Mouse (Mus musculus): ENCODE results near the gene 4931406P16Rik. TPM values are rescaled to one million over a fixed set of nuclear protein-coding genes. Genes with fewer than 3 reads are reported as not detected.
"Not testable (repeated sequence)": the region's sequence is repeated elsewhere in the genome, so short reads cannot be mapped to it uniquely, and the experiment has no call there.

The 4931406P16Rik gene
- polyA plus RNA-seq (2016; fragmentation: Nextera tagmentation; extraction: Ambion mirVana): 25.2 and 26.8 TPM in 2 replicates

GRCm38 (mm10) chr7:34313443-34313875 is at the start of gene 4931406P16Rik:
Gene 4931406P16Rik (minus strand): TSS chr7:34313551.
- no peaks in the 10 kb centered on the region for H3K9me3 ChIP-seq
- H3K27me3 ChIP-seq (ENCODE audit: insufficient read depth, poor library complexity, severe bottlenecking): no peaks in the 10 kb centered on the region
- peaks cover 8% of the 10 kb centered on the region for H3K4me1 ChIP-seq (replicated peaks)
- H3K4me3 ChIP-seq: peak within 1 kb of the TSS; percentile 95
- peak within 1 kb of the TSS; percentile 95 for H3K27ac ChIP-seq
- under 1% methylated on average over 41 of the region's 41 CpGs for WGBS
- DNase-seq (ENCODE audit: low spot score): peak; percentile 89
- H3K36me3 ChIP-seq: 0 out of 2 replicates have a peak, but pooled peaks cover 6% of the 10 kb centered on the region

- H3K27ac ChIP-seq: no peak overlapping the region
- WGBS: 95% methylated on average over 4 of the region's 4 CpGs
- DNase-seq (ENCODE audit: low spot score): no peak
- H3K4me3 ChIP-seq: no peak overlapping the region
- H3K9me3 ChIP-seq: no peaks in the 10 kb centered on the region
- H3K27me3 ChIP-seq (ENCODE audit: insufficient read depth, poor library complexity, severe bottlenecking): no peaks in the 10 kb centered on the region
- H3K4me1 ChIP-seq (replicated peaks): no peaks in the 10 kb centered on the region
- H3K36me3 ChIP-seq: peaks cover 90% of the 10 kb centered on the region
Measured at GRCm38 (mm10) chr7:34355629-34356028, 42.3 kb upstream of the 4931406P16Rik start.

DNA sequence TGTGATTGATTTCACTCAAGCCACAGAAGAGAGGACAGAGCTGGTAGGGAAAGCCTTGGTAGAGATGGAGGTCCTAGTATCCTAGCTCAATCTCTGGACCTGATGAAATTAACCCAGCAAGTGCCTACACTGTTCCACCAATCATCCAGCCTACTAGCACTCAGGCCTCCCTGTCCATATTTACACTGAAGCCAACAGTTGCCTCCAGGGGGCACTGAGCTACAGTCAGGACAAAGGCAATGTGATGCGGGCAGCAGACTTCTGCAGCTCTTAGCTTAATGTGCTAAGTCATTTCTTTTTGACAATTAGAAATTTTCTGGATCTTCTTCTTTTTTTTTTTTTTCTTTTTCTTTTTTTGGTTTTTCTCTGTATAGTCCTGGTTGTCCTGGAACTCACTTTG is 38.6 kb upstream of the 4931406P16Rik start:
- Histone ChIP-seq H3K9me3 (no peaks in the 10 kb centered on the region), H3K4me3 (no peak overlapping the region), H3K36me3 (peaks cover 98% of the 10 kb centered on the region), H3K4me1 (replicated peaks) (no peaks in the 10 kb centered on the region), H3K27me3 (ENCODE audit: insufficient read depth, poor library complexity, severe bottlenecking) (no peaks in the 10 kb centered on the region), H3K27ac (no peak overlapping the region)
- WGBS: 93% methylated on average over 1 of the region's 1 CpGs
- DNase-seq (ENCODE audit: low spot score): no peak

- Histone ChIP-seq H3K27ac (no peak overlapping the region), H3K36me3 (peaks cover 100% of the 10 kb centered on the region)
- WGBS: 95% methylated on average over 5 of the region's 5 CpGs
Measured at GRCm38 (mm10) chr7:34350166-34350565, 36.8 kb upstream of the 4931406P16Rik start.

DNA sequence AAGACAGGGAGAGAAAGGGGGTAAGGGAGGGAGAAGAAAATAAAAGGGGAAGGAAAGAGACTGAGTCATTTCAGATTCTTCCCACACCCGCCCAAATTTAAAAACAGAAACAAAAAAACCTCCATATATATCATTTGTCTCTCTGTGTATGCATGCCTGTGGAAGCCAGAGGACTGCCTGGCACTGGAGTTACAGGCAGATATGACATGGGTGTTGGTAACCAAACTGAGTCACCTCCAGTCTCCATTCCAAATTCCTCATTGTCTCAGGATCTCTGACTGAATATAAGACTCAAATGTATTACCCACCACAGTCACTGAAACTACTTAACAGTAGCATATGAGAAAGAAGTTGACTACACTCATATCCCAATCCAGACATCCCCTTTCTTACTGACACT is 34.7 kb upstream of the 4931406P16Rik start:
- Histone ChIP-seq H3K9me3 (no peaks in the 10 kb centered on the region), H3K4me3 (no peak overlapping the region), H3K36me3 (peaks cover 100% of the 10 kb centered on the region), H3K27ac (no peak overlapping the region), H3K4me1 (replicated peaks) (no peaks in the 10 kb centered on the region), H3K27me3 (ENCODE audit: insufficient read depth, poor library complexity, severe bottlenecking) (no peaks in the 10 kb centered on the region)
- WGBS: 90% methylated on average over 1 of the region's 1 CpGs
- no peak for DNase-seq (ENCODE audit: low spot score)

More at GRCm38 (mm10) chr7:34350166-34350565, 36.8 kb upstream of the 4931406P16Rik start:
- Histone ChIP-seq H3K4me1 (replicated peaks) (no peaks in the 10 kb centered on the region), H3K9me3 (no peaks in the 10 kb centered on the region), H3K27me3 (ENCODE audit: insufficient read depth, poor library complexity, severe bottlenecking) (no peaks in the 10 kb centered on the region), H3K4me3 (no peak overlapping the region)
- DNase-seq (ENCODE audit: low spot score): no peak

GRCm38 (mm10) chr7:34347041-34347440 is 33.7 kb upstream of the 4931406P16Rik start:
- WGBS: 95% methylated on average over 3 of the region's 3 CpGs
- Histone ChIP-seq H3K9me3 (no peaks in the 10 kb centered on the region), H3K4me3 (no peak overlapping the region), H3K36me3 (peaks cover 100% of the 10 kb centered on the region), H3K27ac (no peak overlapping the region), H3K27me3 (ENCODE audit: insufficient read depth, poor library complexity, severe bottlenecking) (no peaks in the 10 kb centered on the region), H3K4me1 (replicated peaks) (no peaks in the 10 kb centered on the region)
- no peak for DNase-seq (ENCODE audit: low spot score)

DNA sequence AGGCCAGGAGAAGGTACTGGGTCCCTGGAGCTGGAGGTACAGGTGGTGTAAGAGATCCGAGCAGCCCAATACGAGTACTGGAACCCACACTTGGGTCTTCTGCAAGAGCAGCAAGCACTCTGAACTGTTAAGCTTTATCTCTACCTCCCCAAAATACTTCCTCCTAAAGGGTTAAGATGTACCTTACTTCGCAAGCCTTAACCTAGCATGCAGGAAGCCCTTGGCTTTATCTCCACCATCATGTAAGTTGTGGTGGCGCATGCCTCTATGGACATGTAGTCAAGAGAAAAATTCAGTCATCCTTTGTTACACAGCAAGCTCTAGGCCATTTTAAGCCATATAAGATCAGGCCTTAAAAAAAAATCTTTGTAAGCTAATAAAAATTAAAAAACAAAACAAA is 33.2 kb upstream of the 4931406P16Rik start:
- no peaks in the 10 kb centered on the region for H3K4me1 ChIP-seq (replicated peaks)
- DNase-seq (ENCODE audit: low spot score): no peak
- H3K27me3 ChIP-seq (ENCODE audit: insufficient read depth, poor library complexity, severe bottlenecking): no peaks in the 10 kb centered on the region
- H3K4me3 ChIP-seq: no peak overlapping the region
- H3K9me3 ChIP-seq: no peaks in the 10 kb centered on the region
- H3K27ac ChIP-seq: no peak overlapping the region
- 96% methylated on average over 4 of the region's 4 CpGs for WGBS
- peaks cover 100% of the 10 kb centered on the region for H3K36me3 ChIP-seq

GRCm38 (mm10) chr7:34342040-34342793 is 28.9 kb upstream of the 4931406P16Rik start:
- 93% methylated on average over 10 of the region's 10 CpGs for WGBS

GRCm38 (mm10) chr7:34340841-34341240 is 27.5 kb upstream of the 4931406P16Rik start:
- Histone ChIP-seq H3K27ac (no peak overlapping the region), H3K36me3 (peaks cover 74% of the 10 kb centered on the region), H3K4me3 (no peak overlapping the region), H3K27me3 (ENCODE audit: insufficient read depth, poor library complexity, severe bottlenecking) (no peaks in the 10 kb centered on the region), H3K9me3 (0 out of 2 replicates have a peak, but pooled peaks cover 5% of the 10 kb centered on the region), H3K4me1 (replicated peaks) (no peaks in the 10 kb centered on the region)
- no peak for DNase-seq (ENCODE audit: low spot score)
- 93% methylated on average over 5 of the region's 5 CpGs for WGBS

More at GRCm38 (mm10) chr7:34342040-34342793, 28.9 kb upstream of the 4931406P16Rik start:
- H3K4me3 ChIP-seq: no peak overlapping the region
- H3K4me1 ChIP-seq (replicated peaks): no peaks in the 10 kb centered on the region
- H3K9me3 ChIP-seq: no peaks in the 10 kb centered on the region
- H3K27me3 ChIP-seq (ENCODE audit: insufficient read depth, poor library complexity, severe bottlenecking): no peaks in the 10 kb centered on the region
- H3K36me3 ChIP-seq: peaks cover 88% of the 10 kb centered on the region
- no peak overlapping the region for H3K27ac ChIP-seq
- DNase-seq (ENCODE audit: low spot score): no peak

GRCm38 (mm10) chr7:34339164-34339489 is 25.8 kb upstream of the 4931406P16Rik start:
- H3K4me3 ChIP-seq: no peak overlapping the region
- no peak for DNase-seq (ENCODE audit: low spot score)
- 0 out of 2 replicates have a peak, but pooled peaks cover 5% of the 10 kb centered on the region for H3K9me3 ChIP-seq
- no peaks in the 10 kb centered on the region for H3K4me1 ChIP-seq (replicated peaks)
- H3K27me3 ChIP-seq (ENCODE audit: insufficient read depth, poor library complexity, severe bottlenecking): no peaks in the 10 kb centered on the region
- WGBS: 83% methylated on average over 5 of the region's 5 CpGs
- no peak overlapping the region for H3K27ac ChIP-seq
- H3K36me3 ChIP-seq: peaks cover 57% of the 10 kb centered on the region

- H3K9me3 ChIP-seq: 0 out of 2 replicates have a peak, but pooled peaks cover 5% of the 10 kb centered on the region
- peaks cover 52% of the 10 kb centered on the region for H3K36me3 ChIP-seq
- DNase-seq (ENCODE audit: low spot score): no peak
- H3K27me3 ChIP-seq (ENCODE audit: insufficient read depth, poor library complexity, severe bottlenecking): no peaks in the 10 kb centered on the region
- WGBS: 75% methylated on average over 9 of the region's 9 CpGs
- H3K4me1 ChIP-seq (replicated peaks): no peaks in the 10 kb centered on the region
- H3K27ac ChIP-seq: no peak overlapping the region
- H3K4me3 ChIP-seq: no peak overlapping the region
Measured at GRCm38 (mm10) chr7:34338445-34339163, 25.3 kb upstream of the 4931406P16Rik start.

DNA sequence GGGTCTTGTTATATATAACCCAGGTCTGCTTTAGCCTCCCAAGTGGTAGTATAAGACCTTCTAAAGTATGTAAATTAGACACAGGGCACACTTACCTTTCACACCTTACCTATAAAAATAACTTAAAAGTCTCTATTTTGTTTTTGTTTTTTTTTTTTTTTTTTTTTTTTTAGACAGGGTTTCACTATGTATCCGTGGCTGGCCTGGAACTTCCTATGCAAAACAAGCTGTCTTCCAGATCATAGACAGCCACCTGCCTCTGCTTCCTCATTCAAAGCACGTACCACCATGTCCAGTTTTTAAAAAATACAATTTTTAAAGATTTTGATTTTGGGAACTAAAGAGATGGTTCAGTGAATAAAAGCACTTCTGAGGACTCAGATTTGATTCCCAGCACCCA is 23.9 kb upstream of the 4931406P16Rik start:
- Histone ChIP-seq H3K27me3 (ENCODE audit: insufficient read depth, poor library complexity, severe bottlenecking) (no peaks in the 10 kb centered on the region), H3K9me3 (0 out of 2 replicates have a peak, but pooled peaks cover 5% of the 10 kb centered on the region), H3K27ac (no peak overlapping the region), H3K36me3 (peaks cover 38% of the 10 kb centered on the region), H3K4me1 (replicated peaks) (no peaks in the 10 kb centered on the region), H3K4me3 (no peak overlapping the region)
- WGBS: 92% methylated on average over 2 of the region's 2 CpGs
- DNase-seq (ENCODE audit: low spot score): no peak

DNA sequence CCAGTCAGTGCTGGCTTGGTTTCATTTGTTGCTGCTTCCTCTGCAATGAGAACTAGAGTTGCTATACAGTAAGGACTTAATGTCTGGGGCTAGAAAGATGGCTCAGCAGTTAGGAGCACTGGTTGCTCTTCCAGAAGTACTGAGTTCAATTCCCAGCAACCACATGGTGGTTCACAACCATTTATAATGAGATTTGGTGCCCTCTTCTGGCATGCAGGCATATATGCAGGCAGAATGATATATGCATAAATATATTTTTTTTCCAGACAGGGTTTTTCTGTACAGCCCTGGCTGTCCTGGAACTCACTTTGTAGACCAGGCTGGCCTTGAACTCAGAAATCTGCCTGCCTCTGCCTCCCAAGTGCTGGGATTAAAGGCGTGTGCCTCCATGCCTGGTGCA is 23.2 kb upstream of the 4931406P16Rik start:
- H3K9me3 ChIP-seq; H3K27ac ChIP-seq; H3K27me3 ChIP-seq (ENCODE audit: insufficient read depth, poor library complexity, severe bottlenecking); H3K4me1 ChIP-seq (replicated peaks); H3K4me3 ChIP-seq; DNase-seq (ENCODE audit: low spot score): not testable (repeated sequence)
- H3K36me3 ChIP-seq: peaks cover 31% of the 10 kb centered on the region
- WGBS: 86% methylated on average over 1 of the region's 1 CpGs

Measured in hindbrain, embryonic 10.5 days (tissue).